Mouse (Mus musculus) naive thymus-derived CD4-positive, alpha-beta T cell, adult 2 months (primary cell): ENCODE measurements around the gene Ccr6.
"Not testable (repeated sequence)": the region's sequence is repeated elsewhere in the genome, so short reads cannot be mapped to it uniquely, and the experiment has no call there.

ENCODE experiments used
- DNase-seq: peaks from one replicate; pipeline ENCODE4 v3.0.0-alpha.2; 2011; ENCODE audit warnings: low read depth

The Ccr6 gene

DNA sequence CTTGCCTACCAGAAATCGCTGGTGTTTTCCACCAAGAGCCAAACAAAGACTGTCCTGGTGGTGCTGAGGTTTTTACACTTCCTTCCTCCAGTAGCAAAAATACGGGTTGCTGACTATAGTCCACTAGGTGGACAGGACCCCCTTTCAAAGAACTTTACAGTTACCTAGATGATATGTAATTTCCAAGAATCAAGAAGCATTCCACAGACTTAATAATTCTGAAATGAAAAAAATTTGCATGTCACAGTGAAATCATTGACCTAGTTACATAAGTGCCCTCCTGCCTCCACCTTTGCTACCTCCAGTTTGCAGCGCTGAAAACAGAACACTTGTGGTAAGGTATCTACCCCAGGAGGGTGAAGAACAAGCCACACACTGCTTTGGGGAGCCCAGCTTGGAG is at the start of gene Ccr6:
Gene Ccr6, plus strand, starts transcription at position 301 of the 400 bp plus-strand sequence.
- DNase-seq, result no peak

DNA sequence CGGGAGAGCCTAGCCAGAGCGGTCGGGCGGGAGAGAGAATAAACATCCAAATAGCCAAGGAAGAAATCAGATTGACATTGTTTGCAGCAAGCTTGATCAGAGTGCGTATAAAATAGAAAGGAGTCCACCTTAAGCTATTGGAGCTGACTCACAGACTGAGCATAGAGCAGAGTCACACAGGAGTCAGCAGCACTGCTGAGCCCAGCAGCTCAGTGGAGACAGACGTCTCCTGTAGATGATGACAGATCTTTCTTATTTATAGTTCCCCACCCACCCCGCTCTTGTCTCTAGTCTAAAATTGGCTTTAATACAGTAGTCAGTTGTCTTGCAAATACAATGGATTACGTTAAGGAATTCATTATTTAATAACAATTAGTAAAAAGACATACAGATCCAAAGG is 42.2 kb upstream of the Ccr6 start:
- DNase-seq, result no peak

DNA sequence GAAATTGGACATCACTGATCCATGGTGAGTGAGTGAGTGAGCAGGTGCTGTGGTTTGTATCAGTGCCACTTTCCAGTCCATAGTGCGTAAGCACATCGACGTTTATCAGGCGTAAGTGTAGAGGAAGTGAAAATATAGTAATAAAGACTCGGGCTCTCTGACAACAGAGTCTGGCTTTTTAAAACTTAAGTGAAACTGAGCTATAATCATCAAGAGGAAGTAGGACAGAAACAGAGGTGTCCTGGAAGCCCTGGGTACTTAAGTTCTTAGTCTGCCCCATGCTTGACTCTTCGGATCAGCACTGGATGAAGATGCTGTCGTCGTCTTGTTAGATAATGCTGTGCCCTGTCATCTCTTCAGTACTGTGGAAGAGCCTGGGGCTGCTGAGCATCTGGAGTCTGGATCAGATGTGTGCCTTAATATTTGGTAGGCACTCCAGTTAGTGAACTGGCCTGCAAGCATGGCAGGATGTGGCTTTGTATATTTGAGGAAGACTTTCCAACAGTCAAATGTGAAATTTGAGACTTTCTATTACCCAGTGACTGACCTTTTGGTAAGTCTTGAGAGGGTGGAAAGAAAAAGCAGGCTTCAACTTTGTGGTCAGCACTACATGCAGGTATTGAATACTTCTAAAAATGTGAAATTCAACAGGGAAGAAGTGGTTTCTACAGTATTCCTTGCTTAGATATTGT is 40.0 kb upstream of the Ccr6 start:
- peak; percentile 9 for DNase-seq

- DNase-seq, result peak; percentile 24
Observed at GRCm38 (mm10) chr17:8197652-8198051, 38.2 kb upstream of the Ccr6 start.

DNA sequence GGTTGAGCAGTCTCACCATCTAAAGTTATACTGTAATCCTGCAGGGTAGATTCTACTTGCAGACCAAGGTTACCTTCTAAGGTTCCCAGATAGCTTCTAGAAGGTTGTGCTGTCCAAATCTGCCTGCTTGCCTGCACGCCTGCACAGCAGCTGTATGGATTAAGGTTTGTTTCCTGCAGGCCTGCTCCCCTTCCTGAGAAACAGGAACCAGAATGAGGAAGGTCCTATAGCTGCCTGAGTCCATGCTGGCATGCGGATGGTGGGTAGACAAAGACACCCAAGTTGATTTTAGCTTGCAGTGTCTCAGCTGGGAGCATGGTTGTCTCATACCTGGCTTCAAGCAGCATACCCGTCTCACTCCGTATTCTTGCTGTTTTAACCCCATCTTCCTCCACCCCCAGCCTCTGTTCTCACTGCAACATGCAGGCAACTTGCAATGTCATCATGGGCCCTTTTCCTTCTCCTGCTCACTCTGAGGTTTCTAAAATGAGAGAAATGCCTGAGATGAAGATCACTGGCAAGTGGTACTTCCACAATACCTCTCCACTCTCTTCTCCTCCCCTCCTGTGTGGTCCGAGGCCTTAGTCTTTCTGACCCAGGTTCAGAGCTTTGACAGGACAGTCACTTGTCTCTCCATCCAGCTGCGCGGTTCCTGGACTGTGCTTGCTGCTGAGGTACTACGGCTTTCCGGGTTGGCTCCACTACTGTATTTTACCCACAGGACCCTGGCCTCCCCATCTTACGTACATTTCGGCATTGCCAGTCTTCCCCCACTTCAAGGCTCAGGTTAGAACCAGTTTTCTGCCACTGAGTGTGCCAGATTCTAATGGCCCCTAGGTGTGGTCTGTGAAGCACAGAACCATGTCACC is 36.5 kb upstream of the Ccr6 start:
- DNase-seq, result no peak

DNA sequence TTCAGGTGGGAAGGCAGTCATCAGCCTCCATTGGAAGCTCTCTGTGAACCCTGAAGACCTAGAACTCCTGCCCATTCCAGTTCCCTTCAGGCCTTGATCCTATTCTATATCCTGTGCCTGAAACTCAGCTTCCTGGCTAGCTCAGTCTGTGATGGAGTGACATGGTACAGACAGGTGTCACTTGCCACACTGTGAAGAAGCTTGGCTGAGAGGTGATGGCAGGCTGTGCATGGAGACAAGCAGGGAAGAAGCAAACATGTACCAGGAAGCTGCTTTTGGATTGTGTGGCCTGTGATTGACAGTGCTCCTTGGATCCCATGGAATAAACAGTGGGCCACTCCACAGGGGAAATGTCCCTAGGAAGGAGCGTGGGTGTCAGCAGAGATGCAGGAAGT is 35.9 kb upstream of the Ccr6 start:
- DNase-seq, result no peak

GRCm38 (mm10) chr17:8203487-8203886 is 32.4 kb upstream of the Ccr6 start:
- DNase-seq, result no peak

- DNase-seq, result not testable (repeated sequence)
Observed at GRCm38 (mm10) chr17:8205221-8205631, 30.6 kb upstream of the Ccr6 start.

DNA sequence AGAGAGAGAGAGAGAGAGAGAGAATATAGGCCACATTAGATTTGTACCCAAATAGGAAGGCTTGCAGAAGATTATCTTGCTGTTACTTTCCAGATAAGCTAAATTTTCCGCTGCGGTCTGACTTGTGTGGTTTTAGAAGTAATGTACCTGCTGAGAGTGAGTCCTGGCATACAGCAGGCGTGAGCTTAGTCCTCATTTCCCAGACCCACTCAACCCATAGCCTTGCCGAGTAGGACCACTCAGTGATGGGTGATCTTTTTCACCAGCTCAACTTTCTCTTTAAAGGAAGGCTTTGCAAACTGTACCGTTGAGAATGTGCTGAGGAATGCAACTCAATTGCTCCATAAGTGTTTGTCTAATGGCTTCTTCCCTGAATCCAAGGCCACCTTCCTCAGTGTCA is 29.2 kb upstream of the Ccr6 start:
- no peak for DNase-seq

DNA sequence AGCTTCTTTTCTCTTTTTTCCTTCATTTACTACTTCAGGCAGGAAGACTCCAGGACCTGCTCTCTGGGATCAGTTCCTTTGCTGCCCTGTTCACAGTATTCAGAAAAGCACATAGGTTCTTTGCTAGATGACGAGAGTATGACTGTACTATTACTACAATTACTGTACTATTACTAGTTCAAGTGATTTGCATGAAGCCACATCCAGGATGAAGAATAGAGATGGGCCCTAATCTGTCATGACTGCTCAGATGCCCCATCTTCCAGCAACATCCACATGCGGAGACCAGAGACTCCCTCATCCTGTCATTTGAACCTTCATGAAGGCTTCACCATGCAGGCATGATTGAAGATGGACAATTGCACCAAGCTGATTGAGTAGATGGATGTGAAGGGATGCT is 26.1 kb upstream of the Ccr6 start:
- no peak for DNase-seq

DNA sequence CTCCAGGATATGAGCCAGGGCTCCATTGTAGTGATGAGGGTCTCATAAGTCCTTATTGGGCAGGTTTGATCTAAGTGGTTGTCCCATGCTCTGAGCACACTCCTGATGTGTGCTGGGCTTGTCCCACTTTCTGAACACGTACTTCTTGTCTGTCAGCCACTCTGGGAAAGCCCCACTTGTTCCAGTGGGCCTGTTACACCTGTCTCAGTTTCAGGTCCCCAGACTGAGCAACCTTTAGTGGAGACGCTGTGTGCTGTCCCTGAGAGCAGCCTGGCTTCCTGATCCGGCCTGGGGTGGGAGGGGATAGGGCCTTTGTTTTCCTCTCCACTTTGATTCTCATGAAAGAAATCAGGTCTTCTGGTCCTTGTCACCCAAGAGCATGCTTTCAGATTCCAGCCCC is 25.7 kb upstream of the Ccr6 start:
- DNase-seq, result no peak

- DNase-seq, result no peak
Observed at GRCm38 (mm10) chr17:8210675-8211074, 25.2 kb upstream of the Ccr6 start.

- DNase-seq, result no peak
Observed at GRCm38 (mm10) chr17:8211399-8211798, 24.4 kb upstream of the Ccr6 start.

DNA sequence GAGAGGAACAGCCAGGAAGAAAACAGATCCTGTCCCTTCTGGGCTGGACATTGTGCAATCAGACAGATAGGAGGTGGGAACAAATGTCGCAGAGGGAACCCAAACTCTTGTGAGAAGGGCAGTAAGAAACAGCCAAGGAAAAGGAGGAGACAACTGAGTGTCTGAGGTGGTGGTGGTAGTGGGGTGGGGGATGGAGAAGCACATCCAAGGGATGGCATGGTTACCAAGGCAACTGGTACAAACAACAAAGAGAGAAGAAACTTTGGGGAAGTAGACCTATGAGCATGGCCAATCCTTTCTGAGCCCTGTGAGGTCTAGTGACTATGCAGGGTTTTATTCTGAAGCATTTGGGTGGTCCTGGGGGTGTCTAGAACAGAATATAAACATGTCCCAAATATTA is 21.5 kb upstream of the Ccr6 start:
- no peak for DNase-seq

GRCm38 (mm10) chr17:8215016-8215745 is 20.7 kb upstream of the Ccr6 start:
- DNase-seq, result no peak

DNA sequence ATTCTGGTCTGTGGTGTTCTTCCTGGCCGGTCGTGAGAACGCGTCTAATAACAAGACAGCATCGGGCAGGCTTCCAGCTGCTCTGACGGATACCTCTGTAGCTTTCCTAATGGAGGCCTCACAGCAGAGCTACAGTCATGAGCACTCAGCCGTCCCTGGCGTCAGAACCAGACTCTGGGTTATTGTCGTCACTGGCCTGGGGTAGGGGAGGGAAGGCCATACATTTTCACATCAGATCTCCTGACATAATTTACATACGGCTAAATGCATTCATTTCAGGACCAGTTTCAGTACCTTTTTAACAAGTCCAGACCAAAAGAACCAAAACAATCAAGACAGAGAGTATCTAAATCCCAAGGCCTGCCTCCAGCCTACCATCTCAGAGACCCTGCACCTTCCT is 12.6 kb upstream of the Ccr6 start:
- DNase-seq, result no peak

- no peak for DNase-seq
Observed at GRCm38 (mm10) chr17:8224072-8224471, 11.8 kb upstream of the Ccr6 start.

GRCm38 (mm10) chr17:8225166-8225565 is 10.7 kb upstream of the Ccr6 start:
- DNase-seq, result no peak

- no peak for DNase-seq
Observed at GRCm38 (mm10) chr17:8225746-8226145, 10.1 kb upstream of the Ccr6 start.

GRCm38 (mm10) chr17:8228622-8229021 is 7.2 kb upstream of the Ccr6 start:
- no peak for DNase-seq

DNA sequence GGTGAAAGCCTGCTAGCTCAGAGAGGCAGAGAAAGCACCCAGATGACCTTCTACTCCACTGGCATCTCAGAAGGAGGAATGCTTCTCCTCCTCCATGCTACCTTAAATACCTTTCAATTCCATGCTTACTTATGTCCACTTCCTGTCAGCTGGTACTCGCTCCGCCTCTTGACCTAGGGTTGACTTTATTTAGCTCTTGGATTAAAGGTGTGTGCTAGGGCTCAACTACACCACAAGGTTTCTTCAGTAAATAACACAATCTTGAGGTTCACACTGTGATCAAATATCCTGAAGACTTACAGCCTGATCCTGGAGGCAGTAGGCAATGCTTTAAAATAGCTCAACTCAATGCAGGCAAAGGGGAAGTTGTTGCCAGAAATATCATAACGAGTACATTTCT is 6.2 kb upstream of the Ccr6 start:
- no peak for DNase-seq

DNA sequence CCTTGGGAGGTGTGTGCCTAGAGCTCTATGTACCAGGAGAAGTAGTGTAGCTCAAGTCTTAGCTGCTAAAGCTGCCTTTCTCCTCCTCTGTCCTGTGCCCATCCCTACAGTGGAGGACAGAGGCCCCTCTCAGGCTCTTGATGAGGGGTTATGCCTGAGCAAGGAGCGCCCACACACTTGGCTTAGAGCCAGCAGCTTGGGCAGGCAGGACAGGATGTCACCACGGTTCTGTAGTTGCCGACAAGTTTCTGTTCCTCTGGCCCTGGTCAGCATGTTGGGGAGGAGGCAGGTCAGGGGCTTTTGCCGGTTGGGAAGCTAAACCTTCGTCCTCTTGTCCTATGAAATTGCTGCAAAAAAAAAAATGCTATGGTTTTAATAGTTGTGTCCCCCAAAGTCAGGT is 3.8 kb upstream of the Ccr6 start:
- DNase-seq, result no peak
